Mouse (Mus musculus) bone marrow macrophage, adult 2 months (primary cell): ENCODE results near the gene Magea10.

ENCODE experiments used
- CTCF ChIP-seq: IDR thresholded peaks from 2 replicates; pipeline ENCODE4 v1.5.1; 2012; ENCODE audit warnings: low read depth, mild to moderate bottlenecking, low read length, moderate library complexity
- POLR2A ChIP-seq: IDR thresholded peaks from 2 replicates; pipeline ENCODE4 v1.6.1; 2012; ENCODE audit warnings: mild to moderate bottlenecking, low read depth, low read length, borderline replicate concordance

GRCm38 (mm10) chrX:72386758-72387157 is at the start of gene Magea10:
- TF ChIP-seq POLR2A (no peak), CTCF (no peak)
